16 mouse cellular contexts compared by ENCODE assay signal in genomic region chr4:86406501-86407199, GRCm38 (mm10).
DNase-seq lines count a peak whose midpoint lies in the region; ATAC-seq lines count a peak whose summit lies in the region.
"Had no signal": no experiment of that assay in that cellular context is flagged by ENCODE, and none has a peak within 500 bp of the region (broad histone marks: within the 10 kb centered on the region; RNA-seq: fewer than 3 reads in every experiment).

No protein-coding gene starts in this region.

- H3K27ac ChIP-seq in forebrain, embryonic 11.5 days (ENCODE audit: low read depth, low read length) = no peak overlapping the region
- no peak overlapping the region for H3K27ac ChIP-seq in forebrain, embryonic 13.5 days
- H3K27ac ChIP-seq in liver, embryonic 11.5 days (ENCODE audit: low read depth, low read length) = no peak overlapping the region
- peak overlapping the region; percentile 44; the same call in 1 of the 2 replicates for H3K27ac ChIP-seq in embryonic facial prominence, embryonic 15.5 days (replicated peaks)
- no peak overlapping the region for H3K27ac ChIP-seq in hindbrain, embryonic 13.5 days
- H3K27ac ChIP-seq: forebrain, embryonic 12.5 days; liver, embryonic 13.5 days had no signal

- DNase-seq in forebrain, embryonic 11.5 days (ENCODE audit: low spot score) = peak; percentile 63
- peak; percentile 23 for DNase-seq in liver
- DNase-seq in liver, embryonic 11.5 days (ENCODE audit: low spot score) = no peak
- peak; percentile 66 for DNase-seq in mesoderm, embryonic 11.5 days (ENCODE audit: low read depth, low spot score)
- no peak for DNase-seq in urinary bladder, postnatal 36 days (ENCODE audit: low spot score in 2 of 2)
- DNase-seq: cerebellum, postnatal 25 days; heart, postnatal 36 days; layer of hippocampus, adult 9-11 months; liver, embryonic 13.5 days; retina, postnatal 1 day had no signal

- no peak overlapping the region for H3K4me3 ChIP-seq in forebrain, embryonic 11.5 days (ENCODE audit: low read depth, low read length)
- no peak overlapping the region for H3K4me3 ChIP-seq in forebrain, embryonic 13.5 days
- H3K4me3 ChIP-seq in liver, embryonic 11.5 days (ENCODE audit: low read depth, low read length) = no peak overlapping the region
- H3K4me3 ChIP-seq in embryonic facial prominence, embryonic 15.5 days (replicated peaks) = no peak overlapping the region
- no peak overlapping the region for H3K4me3 ChIP-seq in hindbrain, embryonic 13.5 days
- H3K4me3 ChIP-seq: forebrain, embryonic 12.5 days; liver, embryonic 13.5 days; megakaryocyte, embryonic 14.5 days had no signal

- no peaks in the 10 kb centered on the region for H3K4me1 ChIP-seq in forebrain, embryonic 11.5 days (replicated peaks; ENCODE audit: control insufficient read depth, insufficient read depth, low read length)
- no peaks in the 10 kb centered on the region for H3K4me1 ChIP-seq in forebrain, embryonic 13.5 days
- H3K4me1 ChIP-seq in liver, embryonic 11.5 days (replicated peaks; ENCODE audit: control insufficient read depth, insufficient read depth, low read length) = no peaks in the 10 kb centered on the region; the same call in 1 of the 2 replicates
- H3K4me1 ChIP-seq in embryonic facial prominence, embryonic 15.5 days = peaks cover 19% of the 10 kb centered on the region
- H3K4me1 ChIP-seq in hindbrain, embryonic 13.5 days (replicated peaks) = peaks cover 8% of the 10 kb centered on the region; the same call in 1 of the 2 replicates
- H3K4me1 ChIP-seq: forebrain, embryonic 12.5 days; liver, embryonic 13.5 days had no signal

- 83% methylated on average over 7 of the region's 7 CpGs for WGBS in forebrain, embryonic 11.5 days
- WGBS in forebrain, embryonic 13.5 days = 77% methylated on average over 7 of the region's 7 CpGs
- 54% methylated on average over 7 of the region's 7 CpGs for WGBS in liver, embryonic 11.5 days
- 36% methylated on average over 7 of the region's 7 CpGs for WGBS in embryonic facial prominence, embryonic 15.5 days
- WGBS in hindbrain, embryonic 13.5 days = 65% methylated on average over 7 of the region's 7 CpGs

- H3K9ac ChIP-seq in forebrain, embryonic 11.5 days (ENCODE audit: low read length) = no peak overlapping the region
- H3K9ac ChIP-seq in forebrain, embryonic 13.5 days = no peak overlapping the region
- H3K9ac ChIP-seq in liver, embryonic 11.5 days (ENCODE audit: low read depth, low read length) = no peak overlapping the region
- H3K9ac ChIP-seq in embryonic facial prominence, embryonic 15.5 days = no peak overlapping the region
- H3K9ac ChIP-seq in hindbrain, embryonic 13.5 days = no peak overlapping the region
- H3K9ac ChIP-seq: forebrain, embryonic 12.5 days; liver, embryonic 13.5 days had no signal

- H3K4me2 ChIP-seq in forebrain, embryonic 11.5 days (ENCODE audit: low read depth, low read length, severe bottlenecking) = no peak overlapping the region
- H3K4me2 ChIP-seq in forebrain, embryonic 13.5 days = no peak overlapping the region
- H3K4me2 ChIP-seq in liver, embryonic 11.5 days = no peak overlapping the region
- H3K4me2 ChIP-seq in embryonic facial prominence, embryonic 15.5 days (replicated peaks) = no peak overlapping the region
- no peak overlapping the region for H3K4me2 ChIP-seq in hindbrain, embryonic 13.5 days
- H3K4me2 ChIP-seq: forebrain, embryonic 12.5 days; liver, embryonic 13.5 days had no signal

- H3K27me3 ChIP-seq in forebrain, embryonic 11.5 days (ENCODE audit: control insufficient read depth, insufficient read depth, low read length) = no peaks in the 10 kb centered on the region
- no peaks in the 10 kb centered on the region for H3K27me3 ChIP-seq in forebrain, embryonic 13.5 days
- no peaks in the 10 kb centered on the region for H3K27me3 ChIP-seq in liver, embryonic 11.5 days (replicated peaks; ENCODE audit: control insufficient read depth, insufficient read depth, low read length)
- no peaks in the 10 kb centered on the region for H3K27me3 ChIP-seq in embryonic facial prominence, embryonic 15.5 days
- no peaks in the 10 kb centered on the region for H3K27me3 ChIP-seq in hindbrain, embryonic 13.5 days
- H3K27me3 ChIP-seq: forebrain, embryonic 12.5 days; liver, embryonic 13.5 days; megakaryocyte, embryonic 14.5 days had no signal

- H3K36me3 ChIP-seq in forebrain, embryonic 11.5 days (ENCODE audit: control insufficient read depth, insufficient read depth, low read length) = no peaks in the 10 kb centered on the region
- H3K36me3 ChIP-seq in forebrain, embryonic 13.5 days (ENCODE audit: poor library complexity, severe bottlenecking) = no peaks in the 10 kb centered on the region
- no peaks in the 10 kb centered on the region for H3K36me3 ChIP-seq in liver, embryonic 11.5 days (ENCODE audit: control insufficient read depth, insufficient read depth, low read length)
- H3K36me3 ChIP-seq in embryonic facial prominence, embryonic 15.5 days = no peaks in the 10 kb centered on the region
- no peaks in the 10 kb centered on the region for H3K36me3 ChIP-seq in hindbrain, embryonic 13.5 days
- H3K36me3 ChIP-seq: forebrain, embryonic 12.5 days; liver, embryonic 13.5 days had no signal

- no peaks in the 10 kb centered on the region for H3K9me3 ChIP-seq in forebrain, embryonic 11.5 days (ENCODE audit: control insufficient read depth, low read length)
- no peaks in the 10 kb centered on the region for H3K9me3 ChIP-seq in forebrain, embryonic 13.5 days (replicated peaks)
- H3K9me3 ChIP-seq in liver, embryonic 11.5 days (ENCODE audit: control insufficient read depth, low read length) = no peaks in the 10 kb centered on the region
- H3K9me3 ChIP-seq in embryonic facial prominence, embryonic 15.5 days (replicated peaks) = no peaks in the 10 kb centered on the region
- no peaks in the 10 kb centered on the region for H3K9me3 ChIP-seq in hindbrain, embryonic 13.5 days
- H3K9me3 ChIP-seq: forebrain, embryonic 12.5 days; liver, embryonic 13.5 days; megakaryocyte, embryonic 14.5 days had no signal

- ATAC-seq in forebrain, embryonic 11.5 days (replicated peaks; ENCODE audit: low FRiP score) = no peak
- no peak for ATAC-seq in forebrain, embryonic 13.5 days
- no peak for ATAC-seq in liver, embryonic 11.5 days (replicated peaks; ENCODE audit: low FRiP score)
- no peak for ATAC-seq in embryonic facial prominence, embryonic 15.5 days (ENCODE audit: insufficient number of reproducible peaks, low FRiP score, low TSS enrichment, low read depth)
- ATAC-seq in hindbrain, embryonic 13.5 days (ENCODE audit: low FRiP score) = no peak
- ATAC-seq: activated CD4-positive, CD25-positive, alpha-beta regulatory T cell, adult 4 months had no signal

Comparison
In these comparisons a context has a peak if more than half of its experiments do, and no peak if none do; other contexts are left out.
1. DNase-seq: peak in forebrain, embryonic 11.5 days (single experiment), liver (single experiment) and mesoderm, embryonic 11.5 days (single experiment); none in liver, embryonic 11.5 days (single experiment) and urinary bladder, postnatal 36 days (0 of 2).